Mouse (Mus musculus) cerebellum, postnatal 4 days (tissue): Measurements from ENCODE around the gene Pin4.

Experiments
- DNase-seq, 2 experiments: peaks; one replicate each; pipeline ENCODE4 v3.0.0; 2022; ENCODE audit warnings: low spot score in 2 of 2, mixed read lengths in 1 of 2

Pin4 gene

GRCm38 (mm10) chrX:102156618-102157422, 37.6 kb downstream of the Pin4 start, which contains the start of gene Ercc6l:
Ercc6l (minus strand) TSS chrX:102157091.
- peak; percentile 63 to 85 for DNase-seq

- DNase-seq: no peak
These were observed 38.2 kb downstream of the Pin4 start for GRCm38 (mm10) chrX:102157423-102157791.

- DNase-seq: no peak
These were observed 40.5 kb downstream of the Pin4 start for GRCm38 (mm10) chrX:102159778-102160177.

DNA sequence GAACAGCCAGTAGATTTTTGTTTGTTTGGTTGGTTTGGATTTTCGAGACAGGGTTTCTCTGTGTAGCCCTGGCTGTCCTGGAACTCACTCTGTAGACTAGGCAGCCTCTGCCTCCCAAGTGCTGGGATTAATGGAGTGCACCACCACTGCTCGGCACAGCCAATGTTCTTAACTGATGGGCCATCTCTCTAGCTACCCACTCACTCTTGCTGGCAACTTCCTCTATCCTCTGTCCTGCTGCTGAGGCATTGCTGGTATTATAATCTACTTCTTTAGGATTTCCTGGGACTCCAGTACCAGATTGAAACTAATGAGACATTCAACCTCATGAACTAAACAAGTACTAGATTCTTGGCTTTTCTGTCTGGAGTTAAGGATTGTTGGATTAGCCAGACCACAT, 41.3 kb downstream of the Pin4 start:
- DNase-seq: no peak

- DNase-seq: no peak
These were observed 43.8 kb downstream of the Pin4 start for GRCm38 (mm10) chrX:102163096-102163495.

DNA sequence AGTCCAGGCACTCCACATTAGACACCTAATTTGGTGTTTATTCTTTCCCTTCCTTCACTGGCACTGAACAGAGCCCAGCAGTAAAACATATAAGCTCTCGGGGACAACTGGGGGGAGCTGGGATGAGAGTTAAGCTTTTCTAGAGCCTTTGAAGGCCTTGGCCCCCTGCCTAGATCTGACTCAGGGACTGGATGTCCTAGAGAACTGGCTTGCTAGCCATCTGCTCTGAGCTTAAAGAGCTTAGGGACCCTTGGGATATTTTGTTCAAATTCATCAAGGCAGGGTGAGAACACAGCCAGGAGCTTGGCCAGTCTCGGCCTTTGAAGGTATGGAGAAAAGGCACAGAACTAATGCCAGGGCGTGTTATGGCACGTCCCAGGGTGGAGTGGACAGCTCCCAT, 44.3 kb downstream of the Pin4 start:
- no peak for DNase-seq

GRCm38 (mm10) chrX:102166521-102166920, 47.3 kb downstream of the Pin4 start:
- no peak for DNase-seq

GRCm38 (mm10) chrX:102166986-102167385, 47.7 kb downstream of the Pin4 start:
- peak in 1 of 2 experiments; percentile 3 for DNase-seq

DNA sequence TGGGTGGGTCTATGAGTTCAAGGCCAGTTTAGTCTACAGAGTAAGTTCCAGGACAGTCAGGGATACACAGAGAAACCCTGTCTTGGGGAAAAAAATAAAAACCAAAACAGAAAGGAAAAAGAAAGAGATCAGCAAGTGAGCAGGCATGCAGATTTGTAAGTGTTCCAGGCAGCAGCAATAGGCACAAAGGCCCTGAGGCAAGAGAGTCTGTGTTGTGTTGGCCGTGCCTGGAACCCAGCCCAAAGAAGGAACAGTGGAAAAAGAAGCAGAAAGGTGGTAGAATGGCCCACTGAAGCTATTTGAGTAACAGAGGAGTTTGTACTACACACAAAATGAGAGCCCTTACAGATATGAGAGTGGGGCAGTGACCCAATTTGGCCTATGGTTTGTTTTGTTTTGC, 50.5 kb downstream of the Pin4 start:
- DNase-seq: no peak

- DNase-seq: no peak
These were observed 50.9 kb downstream of the Pin4 start for GRCm38 (mm10) chrX:102170135-102170534.

DNA sequence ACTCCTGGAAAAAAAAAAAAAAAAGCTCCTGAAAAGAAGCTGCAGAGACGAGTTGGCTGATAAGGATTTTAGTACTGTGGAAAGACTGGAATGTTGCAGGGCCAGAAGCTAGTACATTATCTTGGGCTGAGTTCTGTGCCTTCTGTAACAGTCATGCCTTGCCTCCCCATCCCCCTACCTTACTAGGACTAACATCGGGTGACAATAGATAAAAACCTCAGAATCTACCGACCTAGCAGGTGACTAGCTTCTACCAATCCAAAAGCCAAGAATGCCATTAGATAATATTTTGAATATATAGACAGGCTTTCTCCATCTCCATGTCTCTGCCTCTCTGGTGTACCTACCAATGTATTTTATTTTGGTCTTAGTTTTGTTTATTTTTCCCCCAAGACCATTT, 51.7 kb downstream of the Pin4 start:
- DNase-seq: no peak

DNA sequence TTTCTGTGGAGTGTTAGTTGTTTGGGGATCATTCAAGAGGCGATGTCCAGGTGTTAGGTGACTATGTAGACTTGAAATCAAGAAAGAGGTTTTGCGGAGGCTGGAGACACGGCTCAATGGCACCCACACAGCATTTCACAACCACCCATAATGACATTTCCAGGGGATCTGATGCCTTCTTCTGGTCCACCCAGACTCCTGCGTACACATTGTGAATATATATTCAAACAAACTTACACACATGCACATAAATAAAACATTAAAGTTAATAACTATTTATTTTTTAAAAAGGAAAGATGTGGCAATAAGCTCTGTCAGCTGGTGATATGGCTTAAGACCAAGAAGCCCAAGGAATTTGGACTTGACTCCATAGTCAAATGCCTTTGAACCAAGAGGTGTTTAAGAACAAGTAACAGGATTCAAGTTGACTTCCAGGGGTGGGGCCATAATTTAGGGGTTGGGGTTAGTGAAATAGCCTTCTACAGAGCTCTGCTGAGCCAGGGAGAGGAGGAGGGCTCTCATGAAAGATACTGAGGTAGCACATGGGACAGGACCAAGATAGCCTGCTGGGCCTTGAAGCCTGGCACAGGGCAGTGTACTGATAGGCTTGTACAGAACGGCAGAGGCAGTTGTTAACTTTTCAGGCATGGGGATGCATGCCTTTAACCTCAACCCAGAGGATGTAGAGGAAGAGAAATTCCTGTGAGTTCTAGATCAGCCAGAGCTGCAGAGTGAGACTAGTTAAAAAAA, 56.5 kb downstream of the Pin4 start:
- DNase-seq: no peak
